Mouse (Mus musculus) layer of hippocampus, postnatal 25 days (tissue): ENCODE data around the gene Fars2. TPM values are rescaled to one million over a fixed set of nuclear protein-coding genes. Genes with fewer than 3 reads are reported as not detected.

Source experiments
- DNase-seq, 2 experiments: peaks; one replicate each; pipeline ENCODE4 v3.0.0; 2022; ENCODE audit warnings: mixed read lengths in 2 of 2, low spot score in 1 of 2; ENCODE audit errors: extremely low spot score in 1 of 2
- total RNA-seq, 2 experiments: library from RNA; stranded (reverse); gene quantifications; 2 replicates each; pipeline ENCODE4 v1.2.3; 2021

The Fars2 gene
- total RNA-seq, 2 experiments from 2014 or later: 33.8 to 37.6 TPM

GRCm38 (mm10) chr13:36210965-36211364, 93.8 kb downstream of the Fars2 start:
- no peak for DNase-seq

GRCm38 (mm10) chr13:36214056-36214455, 96.8 kb downstream of the Fars2 start:
- DNase-seq: no peak

GRCm38 (mm10) chr13:36216005-36216404, 98.8 kb downstream of the Fars2 start:
- no peak for DNase-seq

- DNase-seq: no peak
These were observed 101.1 kb downstream of the Fars2 start for GRCm38 (mm10) chr13:36218347-36218746.

- DNase-seq: no peak
These were observed 102.3 kb downstream of the Fars2 start for GRCm38 (mm10) chr13:36219506-36219905.

GRCm38 (mm10) chr13:36221897-36222296, 104.7 kb downstream of the Fars2 start:
- DNase-seq: no peak

GRCm38 (mm10) chr13:36222721-36223120, 105.5 kb downstream of the Fars2 start:
- no peak for DNase-seq

GRCm38 (mm10) chr13:36224431-36224830, 107.2 kb downstream of the Fars2 start:
- no peak for DNase-seq

- DNase-seq: no peak
These were observed 125.0 kb downstream of the Fars2 start for GRCm38 (mm10) chr13:36242261-36242660.

- DNase-seq: no peak
These were observed 136.7 kb downstream of the Fars2 start for GRCm38 (mm10) chr13:36253936-36254335.

GRCm38 (mm10) chr13:36257213-36257612, 140.0 kb downstream of the Fars2 start:
- no peak for DNase-seq

- no peak for DNase-seq
These were observed 142.5 kb downstream of the Fars2 start for GRCm38 (mm10) chr13:36259754-36260153.

- DNase-seq: no peak
These were observed 144.1 kb downstream of the Fars2 start for GRCm38 (mm10) chr13:36261299-36261698.

- no peak for DNase-seq
These were observed 146.3 kb downstream of the Fars2 start for GRCm38 (mm10) chr13:36263240-36264095.

- no peak for DNase-seq
These were observed 147.2 kb downstream of the Fars2 start for GRCm38 (mm10) chr13:36264391-36264790.

- DNase-seq: no peak
These were observed 148.1 kb downstream of the Fars2 start for GRCm38 (mm10) chr13:36265342-36265744.

- DNase-seq: no peak
These were observed 150.2 kb downstream of the Fars2 start for GRCm38 (mm10) chr13:36267399-36267798.

- no peak for DNase-seq
These were observed 153.7 kb downstream of the Fars2 start for GRCm38 (mm10) chr13:36270867-36271266.

- no peak for DNase-seq
These were observed 156.3 kb downstream of the Fars2 start for GRCm38 (mm10) chr13:36273497-36273896.

- no peak for DNase-seq
These were observed 159.0 kb downstream of the Fars2 start for GRCm38 (mm10) chr13:36276194-36276593.

- DNase-seq: peak; percentile 65 to 91
These were observed 164.8 kb downstream of the Fars2 start for GRCm38 (mm10) chr13:36282018-36282417.
